24 mouse cellular contexts compared by ENCODE assay signal in the genomic region with DNA sequence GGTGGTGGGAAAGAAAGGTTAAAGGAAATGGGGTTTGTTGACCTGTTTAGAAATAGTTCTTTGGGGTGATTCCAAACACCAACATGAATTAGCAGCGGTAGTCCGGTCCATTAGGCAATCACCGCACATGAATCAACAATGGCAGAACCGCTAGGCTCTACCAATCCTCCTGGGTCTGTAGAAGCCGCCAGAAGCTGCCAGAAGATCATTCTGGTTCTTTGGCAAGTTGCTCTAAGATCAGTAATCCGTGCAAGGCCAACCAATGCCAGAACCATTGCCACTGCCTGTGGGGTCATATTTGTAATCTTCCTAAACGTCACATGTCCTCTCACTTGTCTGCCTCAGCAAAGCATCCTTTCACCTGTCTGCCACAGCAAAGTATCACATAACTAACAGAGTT. TPM values are rescaled to one million over a fixed set of nuclear protein-coding genes. Genes with fewer than 3 reads are reported as not detected.
DNase-seq lines count a peak whose midpoint lies in the region; ATAC-seq and TF ChIP-seq lines count a peak whose summit lies in the region.
"Had no signal": no experiment of that assay in that cellular context is flagged by ENCODE, and none has a peak within 500 bp of the region (broad histone marks: within the 10 kb centered on the region; RNA-seq: fewer than 3 reads in every experiment).

No protein-coding gene starts in this region.

- peaks cover 7% of the 10 kb centered on the region; the same call in 1 of the 2 replicates for H3K36me3 ChIP-seq in hindbrain, postnatal 0 days (ENCODE audit: insufficient read depth, low read length)
- peaks cover 15% of the 10 kb centered on the region for H3K36me3 ChIP-seq in hindbrain, embryonic 14.5 days (replicated peaks; ENCODE audit: control insufficient read depth, insufficient read depth)
- no peaks in the 10 kb centered on the region for H3K36me3 ChIP-seq in spleen, adult 2 months (ENCODE audit: control insufficient read depth, insufficient read depth, low read length)

- peak; percentile 39 for DNase-seq in adrenal gland, adult 2 months
- DNase-seq in adrenal gland, postnatal 36 days: no peak
- peak; percentile 42 for DNase-seq in hindbrain, postnatal 0 days (ENCODE audit: low spot score)
- no peak for DNase-seq in hindbrain, embryonic 14.5 days (ENCODE audit: low spot score)
- DNase-seq in spleen, adult 2 months (ENCODE audit: low read depth in 1 of 2, low spot score in 2 of 2): no peak
- no peak for DNase-seq in spleen, postnatal 4 days (ENCODE audit: low spot score in 2 of 2)
- DNase-seq in gastrocnemius, postnatal 14 days: no peak
- DNase-seq: B cell, adult 2 months; cerebellum, adult 2 months; cerebellum, postnatal 25 days; forebrain, postnatal 0 days; gastrocnemius, postnatal 25 days; heart, adult 11 months; heart, postnatal 36 days; kidney, adult 11 months had no signal

- no peaks in the 10 kb centered on the region for H3K9me3 ChIP-seq in hindbrain, postnatal 0 days (ENCODE audit: low read length)
- no peaks in the 10 kb centered on the region for H3K9me3 ChIP-seq in hindbrain, embryonic 14.5 days (ENCODE audit: control insufficient read depth, low read length)
- H3K9me3 ChIP-seq: embryonic facial prominence, embryonic 12.5 days; forebrain, embryonic 12.5 days; G1E; heart, embryonic 13.5 days had no signal

- H3K9ac ChIP-seq in hindbrain, postnatal 0 days (replicated peaks; ENCODE audit: low read length): no peak overlapping the region
- no peak overlapping the region for H3K9ac ChIP-seq in hindbrain, embryonic 14.5 days
- H3K9ac ChIP-seq: embryonic facial prominence, embryonic 12.5 days; forebrain, embryonic 12.5 days; forebrain, postnatal 0 days; heart, embryonic 13.5 days had no signal

- no peak overlapping the region for H3K4me2 ChIP-seq in hindbrain, postnatal 0 days (ENCODE audit: low read depth, low read length)
- H3K4me2 ChIP-seq in hindbrain, embryonic 14.5 days (replicated peaks): no peak overlapping the region
- H3K4me2 ChIP-seq: embryonic facial prominence, embryonic 12.5 days; forebrain, embryonic 12.5 days; heart, embryonic 13.5 days had no signal

- intact Hi-C loops in gastrocnemius, postnatal 14 days (cut with DNase I; ENCODE audit: low total_unique reads): no loop called here

- no peaks in the 10 kb centered on the region for H3K4me1 ChIP-seq in hindbrain, postnatal 0 days (ENCODE audit: insufficient read depth, low read length)
- H3K4me1 ChIP-seq in hindbrain, embryonic 14.5 days (replicated peaks; ENCODE audit: control insufficient read depth, insufficient read depth, low read length): no peaks in the 10 kb centered on the region
- H3K4me1 ChIP-seq in spleen, adult 2 months (ENCODE audit: control insufficient read depth, insufficient read depth, insufficient read length): peaks cover 11% of the 10 kb centered on the region; the same call in 1 of the 2 replicates
- H3K4me1 ChIP-seq: embryonic facial prominence, embryonic 12.5 days; forebrain, embryonic 12.5 days; heart, embryonic 13.5 days had no signal

- WGBS in hindbrain, postnatal 0 days: 75% methylated on average over 7 of the region's 7 CpGs
- whole genome bisulfite sequencing in hindbrain, embryonic 14.5 days: 88% methylated on average over 7 of the region's 7 CpGs
- WGBS in spleen, adult 2 months: 94% methylated on average over 7 of the region's 7 CpGs

- H3K27ac ChIP-seq in hindbrain, postnatal 0 days: no peak overlapping the region
- no peak overlapping the region for H3K27ac ChIP-seq in hindbrain, embryonic 14.5 days
- H3K27ac ChIP-seq in spleen, adult 2 months (ENCODE audit: insufficient read depth, low read length): peak overlapping the region; percentile 61; the same call in 1 of the 2 replicates
- H3K27ac ChIP-seq: embryonic facial prominence, embryonic 12.5 days; forebrain, embryonic 12.5 days; heart, embryonic 13.5 days had no signal

- ATAC-seq in hindbrain, postnatal 0 days: no peak
- no peak for ATAC-seq in hindbrain, embryonic 14.5 days (ENCODE audit: low FRiP score)
- ATAC-seq: CD4-positive, CD25-positive, alpha-beta regulatory T cell, adult 4 months; forebrain, postnatal 0 days; hindbrain, embryonic 16.5 days had no signal

- H3K4me3 ChIP-seq in hindbrain, postnatal 0 days (ENCODE audit: low read length): no peak overlapping the region
- H3K4me3 ChIP-seq in hindbrain, embryonic 14.5 days (replicated peaks; ENCODE audit: low read length): no peak overlapping the region
- H3K4me3 ChIP-seq in spleen, adult 2 months (ENCODE audit: extremely low read depth, insufficient read depth, insufficient read length): no peak overlapping the region
- H3K4me3 ChIP-seq: embryonic facial prominence, embryonic 12.5 days; forebrain, embryonic 12.5 days; heart, embryonic 13.5 days had no signal

- no peak for TF ChIP-seq POLR2A in spleen, adult 2 months (IDR thresholded peaks at IDR 0.05; ENCODE audit: low read depth, low read length)

- no peak for TF ChIP-seq CTCF in hindbrain, postnatal 0 days (IDR thresholded peaks at IDR 0.05; ENCODE audit: low read depth)
- TF ChIP-seq CTCF in spleen, adult 2 months (IDR thresholded peaks at IDR 0.05; ENCODE audit: extremely low read depth, insufficient read depth, insufficient read length, insufficient replicate concordance): no peak

- H3K27me3 ChIP-seq in hindbrain, postnatal 0 days (ENCODE audit: insufficient read depth, low read length): no peaks in the 10 kb centered on the region
- H3K27me3 ChIP-seq in hindbrain, embryonic 14.5 days (ENCODE audit: control insufficient read depth, insufficient read depth, low read length): no peaks in the 10 kb centered on the region
- no peaks in the 10 kb centered on the region for H3K27me3 ChIP-seq in spleen, adult 2 months (ENCODE audit: control insufficient read depth, insufficient read depth, low read length)
- H3K27me3 ChIP-seq: embryonic facial prominence, embryonic 12.5 days; heart, embryonic 13.5 days had no signal

RNA-seq across cellular contexts. Expression of a gene that starts 7.2 kb away (rescaled TPM):
- total RNA-seq in adrenal gland, adult 2 months (2021): 10 to 100 TPM; 13.5 to 14.5 TPM
- 2.3 and 2.9 TPM in 2 replicates for polyA plus RNA-seq in adrenal gland, adult 2 months (2012; rRNA removed)
- 10 to 100 TPM; 14.4 to 16.8 TPM for total RNA-seq in adrenal gland, postnatal 36 days (2021)
- 9.3 and 11.2 TPM in 2 replicates for total RNA-seq in hindbrain, postnatal 0 days (2014; rRNA removed)
- 37.1 and 38.9 TPM in 2 replicates for polyA plus RNA-seq in hindbrain, postnatal 0 days (2015; fragmentation: Nextera tagmentation; extraction: Ambion mirVana)
- polyA plus RNA-seq in hindbrain, embryonic 14.5 days (2014; fragmentation: Nextera tagmentation; extraction: Ambion mirVana): 21.2 and 26.6 TPM in 2 replicates
- 2.3 and 2.4 TPM in 2 replicates for polyA plus RNA-seq in spleen, adult 2 months (2012; rRNA removed)
- total RNA-seq in gastrocnemius, postnatal 14 days (2021): 10 to 100 TPM; 14.3 to 16.2 TPM

RNA-seq across cellular contexts. Expression of a gene that starts 10.3 kb away (rescaled TPM):
- 10 to 100 TPM; 89.0 to 94.8 TPM for total RNA-seq in adrenal gland, adult 2 months (2021)
- polyA plus RNA-seq in adrenal gland, adult 2 months (2012; rRNA removed): 11.3 and 14.3 TPM in 2 replicates
- 100 to 1,000 TPM in 1 of 2 experiments, 10 to 100 TPM in 1; 93.6 to 101 TPM for total RNA-seq in adrenal gland, postnatal 36 days (2021)
- 16.0 and 19.0 TPM in 2 replicates for total RNA-seq in hindbrain, postnatal 0 days (2014; rRNA removed)
- 32.9 and 34.9 TPM in 2 replicates for polyA plus RNA-seq in hindbrain, postnatal 0 days (2015; fragmentation: Nextera tagmentation; extraction: Ambion mirVana)
- polyA plus RNA-seq in hindbrain, embryonic 14.5 days (2014; fragmentation: Nextera tagmentation; extraction: Ambion mirVana): 38.6 and 40.1 TPM in 2 replicates
- 5.6 and 6.0 TPM in 2 replicates for polyA plus RNA-seq in spleen, adult 2 months (2012; rRNA removed)
- total RNA-seq in gastrocnemius, postnatal 14 days (2021): 10 to 100 TPM; 68.1 to 80.9 TPM
- polyA plus RNA-seq: G1E had no signal

RNA-seq across cellular contexts. Expression of a gene that starts 24.0 kb away (rescaled TPM):
- total RNA-seq in adrenal gland, adult 2 months (2021): 1 to 10 TPM; 1.7 to 3.0 TPM
- polyA plus RNA-seq in adrenal gland, adult 2 months (2012; rRNA removed): 0.18 and 0.19 TPM in 2 replicates
- 10 to 100 TPM in 1 of 2 experiments, 1 to 10 TPM in 1; 1.9 to 10.5 TPM for total RNA-seq in adrenal gland, postnatal 36 days (2021)
- total RNA-seq in hindbrain, postnatal 0 days (2014; rRNA removed): not detected in 2 replicates
- polyA plus RNA-seq in hindbrain, postnatal 0 days (2015; fragmentation: Nextera tagmentation; extraction: Ambion mirVana): not detected in 2 replicates
- not detected in 2 replicates for polyA plus RNA-seq in hindbrain, embryonic 14.5 days (2014; fragmentation: Nextera tagmentation; extraction: Ambion mirVana)
- polyA plus RNA-seq in spleen, adult 2 months (2012; rRNA removed): 0.12 and 0.14 TPM in 2 replicates
- total RNA-seq in gastrocnemius, postnatal 14 days (2021): not detected
- total RNA-seq: forebrain, postnatal 0 days; gastrocnemius, adult 18-20 months; gastrocnemius, postnatal 25 days; heart, postnatal 36 days had no signal
- polyA plus RNA-seq: CD4-positive, CD25-positive, alpha-beta regulatory T cell, adult 4 months; cortical plate, adult 2 months; forebrain, embryonic 12.5 days; forebrain, postnatal 0 days; G1E; hindbrain, embryonic 16.5 days; intestine, embryonic 14.5 days had no signal

Comparison
In these comparisons a context has a peak if more than half of its experiments do, and no peak if none do; other contexts are left out.
1. DNase-seq: peak in adrenal gland, adult 2 months (single experiment) and hindbrain, postnatal 0 days (single experiment); none in adrenal gland, postnatal 36 days (0 of 2), hindbrain, embryonic 14.5 days (single experiment), spleen, adult 2 months (0 of 2), spleen, postnatal 4 days (0 of 2) and gastrocnemius, postnatal 14 days (single experiment).